Mouse (Mus musculus) erythroblast, embryonic 14.5 days (primary cell): ENCODE results near the gene Glp1r.

Experiments
- GATA1 ChIP-seq: IDR thresholded peaks from 2 replicates; pipeline ENCODE4 v1.6.1; 2012; ENCODE audit warnings: low read length, inconsistent platforms, mixed read lengths
- TAL1 ChIP-seq: IDR thresholded peaks from 3 replicates; pipeline ENCODE4 v1.6.1; 2012; ENCODE audit warnings: low read length, inconsistent platforms, mixed read lengths

- no peak for TF ChIP-seq TAL1
- TF ChIP-seq GATA1 = no peak
These were observed 2.5 kb downstream of the Glp1r start for GRCm38 (mm10) chr17:30904096-30904495.
